ENCODE assay signal across 16 mouse cellular contexts in the genomic region with DNA sequence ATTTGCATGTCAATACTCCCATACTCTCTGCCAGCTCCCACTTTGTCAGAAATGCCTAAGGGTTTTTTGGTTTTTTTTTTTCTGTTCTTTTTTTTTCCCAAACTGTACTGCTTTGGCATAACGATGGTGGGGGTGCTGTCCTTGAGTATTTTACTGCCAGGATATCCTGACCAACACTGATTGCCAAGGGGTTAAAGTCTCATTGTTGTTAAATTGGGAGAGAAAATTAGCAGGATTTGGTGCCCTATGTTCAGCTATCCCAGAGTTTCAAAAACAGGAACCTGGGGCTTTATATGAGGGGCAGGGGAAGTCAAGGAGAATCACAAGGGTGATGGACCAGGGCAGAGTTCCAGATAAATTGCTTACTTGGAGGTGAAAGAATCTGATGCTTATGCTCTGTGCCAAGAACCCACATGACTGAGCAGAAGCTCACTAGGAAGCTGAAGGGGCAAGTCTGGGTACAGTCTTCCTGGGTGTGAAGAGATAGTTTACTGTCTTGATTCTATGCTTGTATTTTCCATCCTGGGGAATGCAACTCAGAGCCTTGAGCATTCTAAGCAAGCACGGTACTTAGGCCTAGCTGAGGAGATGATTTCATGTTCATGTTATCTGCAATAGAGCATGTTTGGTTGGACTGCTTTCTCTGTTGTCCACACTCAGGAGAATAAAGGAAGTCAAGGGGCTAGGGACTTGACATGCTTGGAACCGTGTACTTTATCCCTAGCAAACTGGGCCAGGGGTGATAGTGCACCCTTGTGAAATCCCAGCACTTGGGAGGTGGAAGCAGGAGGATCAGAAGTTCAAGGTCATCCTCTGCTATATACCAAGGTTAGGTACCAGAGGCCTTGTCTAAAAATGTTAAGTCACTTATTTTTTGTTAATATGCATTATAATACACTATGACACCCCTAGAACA.
DNase-seq lines count a peak whose midpoint lies in the region; ATAC-seq and TF ChIP-seq lines count a peak whose summit lies in the region.
"Had no signal": no experiment of that assay in that cellular context is flagged by ENCODE, and none has a peak within 500 bp of the region (broad histone marks: within the 10 kb centered on the region; RNA-seq: fewer than 3 reads in every experiment).

No protein-coding gene starts in this region.

- DNase-seq in intestine, embryonic 14.5 days (ENCODE audit: low spot score) = peak; percentile 32
- peak; percentile 12 for DNase-seq in midbrain, postnatal 0 days (ENCODE audit: low spot score)
- no peak for DNase-seq in midbrain, embryonic 10.5 days (ENCODE audit: low spot score)
- peak; percentile 69 for DNase-seq in kidney, adult 9 months
- no peak for DNase-seq in left cerebral cortex, postnatal 36 days (ENCODE audit: low spot score in 2 of 2)
- DNase-seq in forebrain, embryonic 10.5 days (ENCODE audit: extremely low spot score, low spot score) = no peak
- DNase-seq: cerebellum, postnatal 25 days; heart, adult 2 months; heart, postnatal 14 days; thymus, adult 2 months had no signal

- no peak overlapping the region for H3K27ac ChIP-seq in intestine, embryonic 14.5 days (ENCODE audit: low read depth)
- no peak overlapping the region for H3K27ac ChIP-seq in intestine, embryonic 16.5 days (ENCODE audit: low read length)
- no peak overlapping the region for H3K27ac ChIP-seq in midbrain, postnatal 0 days (ENCODE audit: low read depth, low read length)
- no peak overlapping the region for H3K27ac ChIP-seq in midbrain, embryonic 10.5 days (replicated peaks)
- peak overlapping the region; percentile 15; the same call in 1 of the 2 replicates for H3K27ac ChIP-seq in small intestine, adult 2 months (ENCODE audit: insufficient read depth, low read depth, low read length)
- H3K27ac ChIP-seq in forebrain, embryonic 10.5 days = no peak overlapping the region
- H3K27ac ChIP-seq: embryonic facial prominence, embryonic 12.5 days; heart, adult 2 months; liver, embryonic 12.5 days had no signal

- H3K36me3 ChIP-seq in intestine, embryonic 14.5 days (ENCODE audit: control insufficient read depth, insufficient read depth, low read length) = no peaks in the 10 kb centered on the region
- H3K36me3 ChIP-seq in intestine, embryonic 16.5 days (ENCODE audit: control insufficient read depth, insufficient read depth, low read length) = no peaks in the 10 kb centered on the region
- H3K36me3 ChIP-seq in midbrain, postnatal 0 days (ENCODE audit: insufficient read depth, low read length) = no peaks in the 10 kb centered on the region
- H3K36me3 ChIP-seq in midbrain, embryonic 10.5 days = no peaks in the 10 kb centered on the region
- 0 out of 2 replicates have a peak, but pooled peaks cover 1% of the 10 kb centered on the region for H3K36me3 ChIP-seq in small intestine, adult 2 months (ENCODE audit: control insufficient read depth, insufficient read depth, low read length)
- H3K36me3 ChIP-seq in forebrain, embryonic 10.5 days (replicated peaks) = no peaks in the 10 kb centered on the region
- H3K36me3 ChIP-seq: embryonic facial prominence, embryonic 12.5 days; liver, embryonic 12.5 days had no signal

- 71% methylated on average over 3 of the region's 3 CpGs for WGBS in intestine, embryonic 14.5 days
- 70% methylated on average over 3 of the region's 3 CpGs for whole genome bisulfite sequencing in intestine, embryonic 16.5 days
- WGBS in midbrain, postnatal 0 days = 72% methylated on average over 3 of the region's 3 CpGs
- WGBS in midbrain, embryonic 10.5 days = 79% methylated on average over 3 of the region's 3 CpGs
- WGBS in small intestine, adult 2 months = 23% methylated on average over 3 of the region's 3 CpGs
- WGBS in forebrain, embryonic 10.5 days = 72% methylated on average over 3 of the region's 3 CpGs

- no peak for TF ChIP-seq CTCF in midbrain, postnatal 0 days (IDR thresholded peaks at IDR 0.05)
- TF ChIP-seq CTCF in small intestine, adult 2 months (IDR thresholded peaks at IDR 0.05; ENCODE audit: extremely low read depth, insufficient read length, insufficient replicate concordance, low read depth, low read length) = no peak

- no peaks in the 10 kb centered on the region for H3K9me3 ChIP-seq in intestine, embryonic 14.5 days (ENCODE audit: control insufficient read depth, low read length)
- H3K9me3 ChIP-seq in intestine, embryonic 16.5 days (ENCODE audit: control insufficient read depth, low read length) = no peaks in the 10 kb centered on the region
- no peaks in the 10 kb centered on the region for H3K9me3 ChIP-seq in midbrain, postnatal 0 days (ENCODE audit: low read length)
- no peaks in the 10 kb centered on the region for H3K9me3 ChIP-seq in midbrain, embryonic 10.5 days (replicated peaks)
- H3K9me3 ChIP-seq in forebrain, embryonic 10.5 days = no peaks in the 10 kb centered on the region
- H3K9me3 ChIP-seq: embryonic facial prominence, embryonic 12.5 days; liver, embryonic 12.5 days had no signal

- no peaks in the 10 kb centered on the region for H3K27me3 ChIP-seq in intestine, embryonic 14.5 days (replicated peaks; ENCODE audit: control insufficient read depth, insufficient read depth, low read length)
- no peaks in the 10 kb centered on the region for H3K27me3 ChIP-seq in intestine, embryonic 16.5 days (replicated peaks; ENCODE audit: control insufficient read depth, insufficient read depth, low read length)
- H3K27me3 ChIP-seq in midbrain, postnatal 0 days (ENCODE audit: insufficient read depth, low read length) = no peaks in the 10 kb centered on the region
- peaks cover 29% of the 10 kb centered on the region; the same call in 1 of the 2 replicates for H3K27me3 ChIP-seq in midbrain, embryonic 10.5 days (ENCODE audit: low read depth, poor library complexity, severe bottlenecking)
- H3K27me3 ChIP-seq in small intestine, adult 2 months (ENCODE audit: control insufficient read depth, insufficient read depth, low read length) = no peaks in the 10 kb centered on the region
- peaks cover 3% of the 10 kb centered on the region; the same call in 1 of the 2 replicates for H3K27me3 ChIP-seq in forebrain, embryonic 10.5 days (ENCODE audit: poor library complexity, severe bottlenecking)
- H3K27me3 ChIP-seq: CH12.LX; embryonic facial prominence, embryonic 12.5 days; liver, embryonic 12.5 days had no signal

- no peak overlapping the region for H3K4me2 ChIP-seq in intestine, embryonic 14.5 days (ENCODE audit: low read length)
- no peak overlapping the region for H3K4me2 ChIP-seq in intestine, embryonic 16.5 days (ENCODE audit: low read depth, low read length)
- H3K4me2 ChIP-seq in midbrain, postnatal 0 days (ENCODE audit: low read depth, low read length, poor library complexity, severe bottlenecking) = no peak overlapping the region
- H3K4me2 ChIP-seq: embryonic facial prominence, embryonic 12.5 days; liver, embryonic 12.5 days had no signal

- intact Hi-C loops in left cerebral cortex, postnatal 36 days (cut with DNase I) = no loop called here

- peaks cover 8% of the 10 kb centered on the region for H3K4me1 ChIP-seq in intestine, embryonic 14.5 days (replicated peaks; ENCODE audit: control insufficient read depth, insufficient read depth, low read length)
- peaks cover 10% of the 10 kb centered on the region; the same call in 1 of the 2 replicates for H3K4me1 ChIP-seq in intestine, embryonic 16.5 days (ENCODE audit: control insufficient read depth, insufficient read depth, low read length)
- no peaks in the 10 kb centered on the region for H3K4me1 ChIP-seq in midbrain, postnatal 0 days (ENCODE audit: insufficient read depth, low read length)
- H3K4me1 ChIP-seq in midbrain, embryonic 10.5 days = no peaks in the 10 kb centered on the region
- peaks cover 11% of the 10 kb centered on the region; the same call in 1 of the 2 replicates for H3K4me1 ChIP-seq in small intestine, adult 2 months (ENCODE audit: control insufficient read depth, insufficient read depth, insufficient read length, low read length)
- no peaks in the 10 kb centered on the region for H3K4me1 ChIP-seq in forebrain, embryonic 10.5 days
- H3K4me1 ChIP-seq: embryonic facial prominence, embryonic 12.5 days; liver, embryonic 12.5 days had no signal

- H3K4me3 ChIP-seq in intestine, embryonic 14.5 days (ENCODE audit: low read depth, low read length) = no peak overlapping the region
- H3K4me3 ChIP-seq in intestine, embryonic 16.5 days (ENCODE audit: low read length) = no peak overlapping the region
- H3K4me3 ChIP-seq in midbrain, postnatal 0 days (ENCODE audit: low read depth, low read length) = no peak overlapping the region
- no peak overlapping the region for H3K4me3 ChIP-seq in midbrain, embryonic 10.5 days
- no peak overlapping the region for H3K4me3 ChIP-seq in small intestine, adult 2 months (ENCODE audit: low read depth, low read length)
- no peak overlapping the region for H3K4me3 ChIP-seq in forebrain, embryonic 10.5 days
- H3K4me3 ChIP-seq: embryonic facial prominence, embryonic 12.5 days; heart, adult 2 months; liver, embryonic 12.5 days had no signal

- no peak overlapping the region for H3K9ac ChIP-seq in intestine, embryonic 14.5 days (ENCODE audit: low read length)
- H3K9ac ChIP-seq in intestine, embryonic 16.5 days (ENCODE audit: low read depth, low read length) = no peak overlapping the region
- no peak overlapping the region for H3K9ac ChIP-seq in midbrain, postnatal 0 days (replicated peaks; ENCODE audit: low read length, poor library complexity, severe bottlenecking)
- H3K9ac ChIP-seq: embryonic facial prominence, embryonic 12.5 days; liver, embryonic 12.5 days had no signal

- TF ChIP-seq POLR2A in small intestine, adult 2 months (IDR thresholded peaks at IDR 0.05; ENCODE audit: low read depth, low read length) = no peak

- ATAC-seq in intestine, embryonic 14.5 days (replicated peaks; ENCODE audit: low FRiP score, low TSS enrichment, low read depth) = no peak
- no peak for ATAC-seq in intestine, embryonic 16.5 days
- ATAC-seq in midbrain, postnatal 0 days (ENCODE audit: low FRiP score) = no peak
- ATAC-seq: hindbrain, embryonic 16.5 days; liver, embryonic 12.5 days had no signal

Comparison
In these comparisons a context has a peak if more than half of its experiments do, and no peak if none do; other contexts are left out.
1. DNase-seq: peak in intestine, embryonic 14.5 days (single experiment), midbrain, postnatal 0 days (single experiment) and kidney, adult 9 months (single experiment); none in midbrain, embryonic 10.5 days (single experiment), left cerebral cortex, postnatal 36 days (0 of 2) and forebrain, embryonic 10.5 days (single experiment).